Mouse (Mus musculus) spleen, adult 2 months (tissue): ENCODE measurements around the gene Adamts13. TPM values are rescaled to one million over a fixed set of nuclear protein-coding genes. Genes with fewer than 3 reads are reported as not detected.

Source experiments
- DNase-seq, 2 experiments: peaks; one replicate each; pipeline versions ENCODE4 v3.0.0 to v3.0.0-alpha.2; 2012 to 2021; ENCODE audit warnings: low spot score in 2 of 2, low read depth in 1 of 2
- H3K27ac ChIP-seq: fragments of 200-500 bp; 2 replicates; pipeline ENCODE4 v1.5.1; 2012; ENCODE audit warnings: low read length, inconsistent platforms; ENCODE audit not compliant: insufficient read depth
- H3K27me3 ChIP-seq: fragments of 200-500 bp; 2 replicates; pipeline ENCODE4 v1.6.1; 2012; ENCODE audit warnings: mild to moderate bottlenecking, moderate library complexity, low read length, inconsistent platforms; ENCODE audit not compliant: control insufficient read depth, insufficient read depth
- H3K36me3 ChIP-seq: fragments of 200-500 bp; 2 replicates; pipeline ENCODE4 v1.6.1; 2012; ENCODE audit warnings: mild to moderate bottlenecking, low read length, inconsistent platforms; ENCODE audit not compliant: control insufficient read depth, insufficient read depth
- H3K4me1 ChIP-seq: fragments of 200-500 bp; 2 replicates; pipeline ENCODE4 v1.6.1; 2011; ENCODE audit warnings: inconsistent platforms; ENCODE audit not compliant: control insufficient read depth, insufficient read depth, insufficient read length
- H3K4me3 ChIP-seq: fragments of 200-500 bp; 2 replicates; pipeline ENCODE4 v1.5.1; 2011; ENCODE audit warnings: mild to moderate bottlenecking, inconsistent platforms; ENCODE audit not compliant: insufficient read depth, insufficient read length; ENCODE audit errors: extremely low read depth
- CTCF ChIP-seq: fragments of 200-500 bp; IDR thresholded peaks from 2 replicates; pipeline ENCODE4 v1.5.1; 2011; ENCODE audit warnings: mild to moderate bottlenecking, inconsistent platforms; ENCODE audit not compliant: insufficient read depth, insufficient read length, insufficient replicate concordance; ENCODE audit errors: extremely low read depth
- POLR2A ChIP-seq: fragments of 200-500 bp; IDR thresholded peaks from 2 replicates; pipeline ENCODE4 v1.6.1; 2011; ENCODE audit warnings: low read depth, low read length, inconsistent platforms
- WGBS: fragments of 180-500 bp; shearing (Covaris S2); methylation state at CpG from one replicate; pipeline ENCODE4 v1.1.7; 2018; 5-methylcytosine and 5-hydroxymethylcytosine counted together
- polyA plus RNA-seq: library from polyadenylated mRNA; depleted of rRNA; stranded (reverse); fragments of >200 nt; gene quantifications from 2 replicates; pipeline ENCODE4 v1.2.3, GENCODE M21; 2012

Gene Adamts13
- polyA plus RNA-seq, 1 experiment: 2.4 TPM

DNA sequence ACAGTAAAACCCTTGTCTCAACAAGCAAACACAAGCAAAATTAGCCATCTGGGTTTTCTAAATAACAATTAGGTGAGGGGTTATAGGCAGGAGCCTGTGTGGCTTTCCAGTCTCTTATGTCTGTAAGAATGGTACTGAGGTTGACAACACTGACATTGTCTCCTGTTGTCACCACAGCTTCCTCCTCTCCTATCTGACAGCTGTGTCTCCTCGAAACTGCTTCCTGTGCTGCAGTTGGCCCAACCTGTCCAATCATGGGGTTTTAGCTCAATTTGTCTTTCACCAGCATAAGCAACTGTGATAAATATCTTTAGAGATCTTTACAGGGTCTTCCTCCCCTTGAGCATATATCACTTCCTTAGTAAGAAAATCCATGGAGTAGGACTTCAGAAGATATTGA, 36.8 kb upstream of the Adamts13 start:
- H3K36me3 ChIP-seq: no peaks in the 10 kb centered on the region
- H3K27ac ChIP-seq: no peak overlapping the region
- H3K4me3 ChIP-seq: no peak overlapping the region
- peaks cover 7% of the 10 kb centered on the region; the same call in 1 of the 2 replicates for H3K4me1 ChIP-seq
- 11% methylated on average over 1 of the region's 1 CpGs for WGBS
- no peak for DNase-seq
- TF ChIP-seq CTCF (no peak), POLR2A (no peak)
- H3K27me3 ChIP-seq: no peaks in the 10 kb centered on the region

DNA sequence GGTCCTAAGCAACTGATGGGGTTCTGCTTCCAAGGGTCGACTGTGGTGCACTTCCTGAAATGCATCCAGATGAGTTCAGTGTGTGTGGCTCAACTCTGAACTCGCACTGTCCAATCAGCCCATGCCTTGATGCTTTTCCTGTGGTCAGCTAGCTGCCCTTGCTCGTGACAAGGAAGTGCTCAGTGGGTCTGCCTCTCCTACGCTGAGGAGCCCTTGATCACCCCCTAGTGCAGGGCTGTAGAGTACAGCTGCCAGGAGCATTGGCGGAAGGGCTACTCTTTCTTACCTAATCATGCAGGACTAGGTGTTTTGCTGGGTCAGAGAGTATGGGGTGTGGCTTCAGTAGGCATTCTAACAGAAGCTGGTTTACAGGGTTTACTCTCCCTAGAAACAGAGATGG, 31.7 kb upstream of the Adamts13 start:
- WGBS: 39% methylated on average over 5 of the region's 5 CpGs
- no peak for DNase-seq
- H3K27ac ChIP-seq: no peak overlapping the region
- no peaks in the 10 kb centered on the region for H3K27me3 ChIP-seq
- TF ChIP-seq CTCF (peak; percentile 24; the same call in 1 of the 2 replicates), POLR2A (no peak)
- no peaks in the 10 kb centered on the region for H3K36me3 ChIP-seq
- H3K4me1 ChIP-seq: peaks cover under 1% of the 10 kb centered on the region; the same call in 1 of the 2 replicates
- H3K4me3 ChIP-seq: no peak overlapping the region

DNA sequence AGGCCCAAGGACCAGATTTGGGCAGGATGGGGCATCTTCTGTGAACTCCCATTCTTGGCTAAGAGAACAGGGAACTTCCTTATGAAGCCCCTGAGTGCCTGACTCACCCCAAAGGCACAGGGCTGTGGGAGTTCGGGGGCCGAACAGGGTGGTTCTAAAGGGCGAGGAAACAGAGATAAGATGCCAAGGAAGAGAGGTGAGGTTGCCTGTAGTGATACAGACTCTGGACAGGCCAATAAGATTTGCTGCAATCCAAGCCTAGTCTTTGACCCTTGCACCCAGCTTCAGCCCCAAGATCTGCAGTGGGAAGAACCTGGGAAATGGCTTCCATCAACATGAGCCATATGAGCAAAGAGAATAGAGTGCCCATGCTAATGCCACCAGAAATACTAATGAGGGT, 30.0 kb upstream of the Adamts13 start:
- H3K27me3 ChIP-seq: no peaks in the 10 kb centered on the region
- no peak for TF ChIP-seq CTCF
- no peak for TF ChIP-seq POLR2A
- H3K36me3 ChIP-seq: peaks cover 2% of the 10 kb centered on the region; the same call in 1 of the 2 replicates
- 81% methylated on average over 3 of the region's 3 CpGs for WGBS
- no peak for DNase-seq
- no peak overlapping the region for H3K27ac ChIP-seq
- H3K4me1 ChIP-seq: no peaks in the 10 kb centered on the region
- no peak overlapping the region for H3K4me3 ChIP-seq

DNA sequence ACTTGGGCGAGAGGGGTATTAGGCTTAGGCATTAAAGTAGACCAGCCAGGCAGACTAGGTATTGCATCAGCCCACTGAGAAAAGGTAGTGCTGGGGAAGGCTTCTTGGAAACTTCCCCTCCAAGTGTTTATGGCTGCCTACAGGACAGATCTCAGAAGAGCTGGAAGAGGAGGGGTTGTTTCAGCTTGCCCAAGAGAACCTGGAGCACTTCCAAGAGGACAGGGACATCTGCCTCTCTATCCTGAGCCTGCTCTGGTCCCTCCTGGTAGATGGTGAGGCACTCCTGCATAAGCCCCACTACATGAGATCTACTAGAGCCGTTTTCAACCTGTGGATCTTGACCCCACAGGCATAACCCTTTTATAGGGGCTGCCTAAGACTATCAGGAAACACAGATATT, 22.8 kb upstream of the Adamts13 start:
- peaks cover 28% of the 10 kb centered on the region for H3K36me3 ChIP-seq
- no peaks in the 10 kb centered on the region for H3K27me3 ChIP-seq
- TF ChIP-seq POLR2A (no peak), CTCF (no peak)
- no peak for DNase-seq
- H3K27ac ChIP-seq: no peak overlapping the region
- no peaks in the 10 kb centered on the region for H3K4me1 ChIP-seq
- 83% methylated on average over 2 of the region's 2 CpGs for WGBS
- H3K4me3 ChIP-seq: no peak overlapping the region

DNA sequence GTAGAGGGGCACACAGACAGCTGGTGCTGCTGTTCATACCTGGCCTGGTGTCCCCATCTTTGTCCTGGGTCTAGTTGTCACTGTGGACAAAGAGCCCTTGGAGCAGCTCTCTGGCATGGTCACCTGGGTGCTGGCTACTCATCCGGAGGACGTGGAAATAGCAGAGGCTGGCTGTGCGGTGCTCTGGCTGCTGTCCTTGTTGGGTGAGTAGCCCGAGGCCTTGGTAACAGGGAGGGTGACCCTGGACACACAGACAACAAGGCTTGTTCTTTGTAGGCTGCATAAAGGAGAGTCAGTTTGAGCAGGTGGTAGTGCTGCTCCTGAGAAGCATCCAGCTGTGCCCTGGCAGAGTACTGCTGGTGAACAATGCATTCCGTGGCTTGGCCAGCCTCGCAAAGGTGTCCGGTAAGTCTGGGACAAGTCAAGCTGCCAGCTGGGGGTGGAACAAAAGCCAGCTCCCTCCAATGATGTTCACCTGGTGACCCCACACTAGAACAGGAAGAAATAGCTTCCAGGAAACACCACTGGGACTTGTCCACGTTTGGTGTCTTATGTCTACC, 21.8 kb upstream of the Adamts13 start:
- 88% methylated on average over 8 of the region's 8 CpGs for WGBS
- Histone ChIP-seq H3K4me3 (no peak overlapping the region), H3K27me3 (no peaks in the 10 kb centered on the region), H3K27ac (no peak overlapping the region), H3K4me1 (no peaks in the 10 kb centered on the region), H3K36me3 (peaks cover 34% of the 10 kb centered on the region)
- DNase-seq: no peak
- TF ChIP-seq POLR2A (no peak), CTCF (no peak)

DNA sequence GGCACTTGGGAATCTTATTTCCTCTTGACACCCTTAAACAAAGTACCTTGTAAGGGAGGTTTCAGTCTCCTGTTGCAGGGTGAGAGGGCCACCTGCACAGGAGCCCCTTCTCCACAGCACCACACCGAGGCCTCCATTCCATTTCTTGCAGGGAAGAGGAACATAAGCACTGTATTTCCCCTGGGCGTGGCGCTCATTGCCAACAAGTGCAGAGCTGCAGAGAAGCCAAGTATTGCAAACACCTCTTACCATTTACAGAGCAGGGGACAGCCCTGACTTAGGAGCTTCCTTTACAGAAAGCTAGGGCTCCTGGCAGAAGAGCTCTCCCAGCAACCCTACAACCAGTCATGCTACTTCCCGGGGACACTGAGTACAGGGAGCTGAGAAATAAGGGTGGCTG, 21.0 kb upstream of the Adamts13 start:
- WGBS: 85% methylated on average over 4 of the region's 4 CpGs
- Histone ChIP-seq H3K4me1 (no peaks in the 10 kb centered on the region), H3K27me3 (no peaks in the 10 kb centered on the region), H3K27ac (no peak overlapping the region), H3K36me3 (peaks cover 36% of the 10 kb centered on the region), H3K4me3 (no peak overlapping the region)
- DNase-seq: no peak
- TF ChIP-seq POLR2A (no peak), CTCF (no peak)

DNA sequence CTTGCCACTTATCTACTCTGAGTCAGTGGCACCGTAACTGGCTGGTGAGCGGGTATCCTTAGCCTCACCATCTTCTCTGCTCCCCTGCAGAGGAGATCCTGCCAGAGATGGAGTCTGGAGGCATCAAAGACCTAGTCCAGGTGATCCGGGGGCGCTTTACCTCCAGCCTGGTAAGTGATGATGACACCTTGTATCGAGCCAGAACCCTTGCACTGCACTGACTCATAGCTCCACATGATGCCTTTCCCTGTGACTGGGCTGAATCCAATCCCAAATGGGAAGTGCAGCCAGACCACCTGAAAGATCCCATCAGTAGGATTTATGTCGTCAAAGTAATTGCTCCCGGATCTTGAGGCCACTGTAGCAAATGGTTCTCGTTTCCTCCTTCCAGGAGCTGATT, 20.4 kb upstream of the Adamts13 start:
- DNase-seq: no peak
- TF ChIP-seq POLR2A (no peak), CTCF (no peak)
- Histone ChIP-seq H3K36me3 (peaks cover 42% of the 10 kb centered on the region), H3K27ac (no peak overlapping the region), H3K27me3 (no peaks in the 10 kb centered on the region), H3K4me1 (no peaks in the 10 kb centered on the region), H3K4me3 (no peak overlapping the region)
- 91% methylated on average over 8 of the region's 8 CpGs for WGBS
